Mouse (Mus musculus): ENCODE results near the gene Ina. TPM values are rescaled to one million over a fixed set of nuclear protein-coding genes. Genes with fewer than 3 reads are reported as not detected.

Gene Ina
- total RNA-seq, 4 experiments from 2014 or later: 0.06 to 0.19 TPM; not detected in 2

DNA sequence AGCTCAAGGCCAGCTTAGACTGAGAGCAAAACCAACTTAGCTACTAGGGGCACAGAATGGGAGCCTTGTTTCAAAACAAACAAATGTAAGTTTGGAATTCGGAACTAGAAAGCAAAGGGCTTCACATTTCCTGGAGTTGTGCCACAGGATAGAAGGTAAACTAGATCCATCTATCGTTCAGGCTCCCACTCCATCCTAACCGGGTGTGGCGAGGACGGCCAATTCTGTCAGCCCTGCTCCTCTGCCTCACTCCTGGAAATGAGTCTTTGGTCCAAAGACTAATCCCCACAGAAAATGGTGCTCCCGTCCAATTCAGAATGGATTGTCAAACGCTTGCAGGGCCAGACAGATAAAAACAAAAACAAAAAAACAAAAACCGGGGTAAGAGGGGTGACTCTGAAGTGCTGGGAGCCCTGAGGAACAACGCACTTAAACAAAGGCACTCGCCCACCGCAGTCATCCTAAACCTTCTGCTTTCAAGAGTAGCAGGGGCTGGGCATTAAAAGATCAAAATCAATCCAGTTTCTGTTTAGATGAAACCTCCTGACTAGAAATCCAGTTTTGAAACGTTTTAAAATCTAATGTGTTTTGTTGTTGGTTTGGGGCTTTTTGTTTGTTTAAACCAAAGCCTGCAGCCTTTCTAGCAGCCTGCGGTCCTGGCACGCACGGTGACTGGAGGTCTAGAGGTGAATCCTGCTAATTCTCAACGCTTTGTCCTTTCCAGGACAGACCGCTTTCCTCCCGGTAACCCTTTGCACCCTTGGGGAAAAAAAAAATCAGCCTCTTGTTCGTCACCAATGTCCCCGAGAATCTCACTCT, 949 bp upstream of the Ina start:
- no peak for DNase-seq (ENCODE audit: low spot score)

- no peak for DNase-seq (ENCODE audit: low spot score)
Observed at GRCm38 (mm10) chr19:47014159-47014446, 395 bp upstream of the Ina start.

DNA sequence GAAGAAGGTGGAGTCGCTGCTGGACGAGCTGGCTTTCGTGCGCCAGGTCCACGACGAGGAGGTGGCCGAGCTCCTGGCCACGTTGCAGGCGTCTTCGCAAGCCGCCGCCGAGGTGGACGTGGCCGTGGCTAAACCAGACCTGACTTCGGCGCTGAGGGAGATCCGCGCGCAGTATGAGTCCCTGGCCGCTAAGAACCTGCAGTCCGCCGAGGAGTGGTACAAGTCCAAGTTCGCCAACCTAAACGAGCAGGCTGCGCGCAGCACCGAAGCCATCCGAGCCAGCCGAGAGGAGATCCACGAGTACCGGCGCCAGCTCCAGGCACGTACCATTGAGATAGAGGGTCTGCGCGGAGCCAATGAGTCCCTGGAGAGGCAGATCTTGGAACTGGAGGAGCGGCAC, 898 bp downstream of the Ina start:
- DNase-seq (ENCODE audit: low spot score): no peak

DNA sequence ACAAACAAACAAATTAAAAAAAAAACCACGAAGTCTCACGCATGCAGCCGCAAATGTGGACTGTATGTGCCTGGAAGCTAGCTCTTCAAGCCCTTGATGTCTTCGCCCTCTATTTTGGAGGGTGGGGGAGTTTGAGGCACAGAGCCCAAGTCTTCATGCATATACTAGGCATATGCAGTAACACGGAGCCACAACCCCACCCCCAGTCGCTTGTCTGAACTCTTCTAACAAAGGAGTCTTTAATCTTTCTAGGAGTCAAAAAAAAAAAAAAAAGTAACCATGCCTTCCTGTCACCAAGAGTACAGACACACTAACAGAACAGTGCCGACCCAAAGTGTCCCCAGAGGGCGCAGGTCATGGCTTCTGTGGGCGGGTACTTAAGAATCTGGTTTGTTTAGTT, 1.5 kb downstream of the Ina start:
- no peak for DNase-seq (ENCODE audit: low spot score)

DNA sequence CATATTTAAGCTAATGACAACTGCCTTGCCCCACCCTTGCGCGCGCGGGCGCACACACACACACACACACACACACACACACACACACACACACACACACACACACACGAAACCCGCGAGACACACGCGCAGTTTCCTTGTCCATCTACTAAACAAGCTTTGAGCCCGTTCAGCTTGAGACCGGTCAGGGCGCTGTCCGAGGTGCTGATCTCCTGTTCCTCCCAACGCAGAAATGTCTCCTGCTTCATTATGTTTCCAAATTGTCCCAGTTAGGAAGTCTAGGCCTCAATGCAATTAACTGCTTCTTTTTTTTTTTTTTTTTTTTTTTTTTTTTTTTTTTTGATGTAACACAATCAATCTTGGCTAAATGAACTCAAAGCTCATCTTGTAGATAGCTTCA, 2.0 kb downstream of the Ina start:
- peak; percentile 48 for DNase-seq (ENCODE audit: low spot score)

- DNase-seq (ENCODE audit: low spot score): no peak
Observed at GRCm38 (mm10) chr19:47017831-47018230, 3.3 kb downstream of the Ina start.

DNA sequence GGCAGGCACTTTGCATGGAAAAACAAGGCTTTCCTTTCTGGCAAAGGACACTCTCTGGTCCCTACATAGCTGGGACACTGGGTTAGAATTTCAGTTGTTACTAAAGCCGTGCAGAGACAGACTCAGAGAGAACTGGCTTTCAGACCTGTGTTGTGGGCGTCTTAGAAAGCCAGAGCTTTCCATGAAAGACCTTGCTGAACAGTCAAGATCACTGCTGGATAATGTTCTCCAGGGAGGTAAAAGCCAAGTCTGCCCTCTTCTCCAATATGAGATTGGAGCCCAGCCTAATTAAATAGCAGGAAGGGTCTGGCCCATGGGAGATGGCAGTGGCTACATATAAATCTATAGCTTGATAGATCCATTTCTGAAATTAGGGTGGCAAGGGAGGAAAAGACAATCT, 3.8 kb downstream of the Ina start:
- no peak for DNase-seq (ENCODE audit: low spot score)

DNA sequence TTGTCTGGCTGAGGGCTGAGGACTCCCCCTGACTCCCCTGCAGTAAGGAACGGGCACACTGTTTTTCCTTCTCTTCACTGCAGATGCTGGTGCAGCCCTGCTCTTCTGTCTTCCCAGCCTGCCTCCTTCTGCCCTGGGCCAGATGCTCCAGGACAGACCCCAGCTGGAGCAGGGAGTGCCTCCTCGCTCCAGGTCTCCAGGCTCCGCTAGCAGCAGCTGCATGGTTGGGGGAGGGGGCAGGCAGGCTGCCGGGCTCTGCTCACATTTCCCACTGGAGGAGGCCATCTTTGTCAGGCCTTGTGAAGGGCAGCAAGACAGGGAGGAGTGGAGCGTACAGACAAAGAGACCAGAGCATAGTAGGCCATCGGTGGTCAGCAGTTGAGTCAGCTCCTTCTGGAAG, 4.8 kb downstream of the Ina start:
- no peak for DNase-seq (ENCODE audit: low spot score)

DNA sequence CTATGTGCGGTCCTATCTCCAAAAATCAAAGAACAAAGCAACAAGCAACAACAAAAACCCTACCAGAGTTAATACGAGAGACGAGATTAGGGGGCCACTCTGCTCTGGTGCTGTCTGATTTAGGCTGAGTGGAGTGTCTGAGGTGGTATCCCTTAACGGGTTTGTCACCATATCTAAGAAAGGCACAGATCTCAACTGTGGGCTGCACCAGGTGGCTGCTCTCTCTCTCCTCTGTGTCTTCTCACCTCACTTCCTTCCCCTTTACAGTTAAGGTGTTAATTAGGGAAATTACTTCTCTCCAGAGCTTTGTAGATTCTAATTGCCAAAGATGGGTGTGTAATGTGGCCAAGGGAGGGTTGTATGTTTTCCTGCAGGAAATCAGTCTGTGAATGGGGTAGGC, 8.2 kb downstream of the Ina start:
- DNase-seq (ENCODE audit: low spot score): no peak

DNA sequence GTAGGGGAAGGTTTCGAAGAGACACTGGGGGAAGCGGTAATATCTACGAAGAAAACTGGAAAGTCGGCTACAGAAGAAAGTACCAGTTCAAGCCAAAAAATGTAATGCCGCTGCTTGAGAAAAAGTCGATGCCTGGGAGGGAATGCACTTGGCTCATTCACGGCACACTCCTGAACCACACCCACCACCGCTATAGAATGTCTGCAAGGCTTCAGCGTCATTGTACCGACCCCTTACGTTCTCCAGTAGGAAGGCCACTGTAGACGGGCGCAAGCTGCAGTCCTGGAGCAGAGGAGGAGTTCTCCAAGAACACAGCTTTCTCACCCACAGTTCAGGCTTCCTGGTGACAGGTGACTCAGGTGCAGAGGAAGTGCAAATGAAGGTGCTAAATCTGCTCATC, 9.0 kb downstream of the Ina start:
- no peak for DNase-seq (ENCODE audit: low spot score)

DNA sequence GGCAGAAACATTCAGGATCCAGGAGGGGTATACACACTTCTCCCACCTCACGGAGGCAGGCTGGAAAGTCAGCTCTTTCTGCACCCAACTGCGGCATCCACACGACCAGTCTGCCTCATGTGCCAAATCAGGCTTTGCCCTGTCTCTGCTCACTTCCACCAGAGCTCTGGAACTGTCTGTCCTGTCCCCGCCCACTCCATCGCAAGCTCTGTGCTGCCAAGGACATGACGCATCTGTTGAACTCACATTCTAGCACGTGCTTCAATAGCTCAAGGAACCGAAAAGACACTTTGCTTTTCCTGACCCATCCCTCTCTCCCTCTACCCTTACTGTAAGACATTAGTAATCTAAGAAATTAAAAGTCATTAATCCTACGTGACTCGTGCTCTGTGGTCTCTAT, 10.5 kb downstream of the Ina start:
- no peak for DNase-seq (ENCODE audit: low spot score)

GRCm38 (mm10) chr19:47026513-47026912, 12.0 kb downstream of the Ina start:
- no peak for DNase-seq (ENCODE audit: low spot score)

- DNase-seq (ENCODE audit: low spot score): no peak
Observed at GRCm38 (mm10) chr19:47029796-47030195, 15.3 kb downstream of the Ina start.

GRCm38 (mm10) chr19:47031770-47032169, 17.3 kb downstream of the Ina start:
- DNase-seq (ENCODE audit: low spot score): no peak

DNA sequence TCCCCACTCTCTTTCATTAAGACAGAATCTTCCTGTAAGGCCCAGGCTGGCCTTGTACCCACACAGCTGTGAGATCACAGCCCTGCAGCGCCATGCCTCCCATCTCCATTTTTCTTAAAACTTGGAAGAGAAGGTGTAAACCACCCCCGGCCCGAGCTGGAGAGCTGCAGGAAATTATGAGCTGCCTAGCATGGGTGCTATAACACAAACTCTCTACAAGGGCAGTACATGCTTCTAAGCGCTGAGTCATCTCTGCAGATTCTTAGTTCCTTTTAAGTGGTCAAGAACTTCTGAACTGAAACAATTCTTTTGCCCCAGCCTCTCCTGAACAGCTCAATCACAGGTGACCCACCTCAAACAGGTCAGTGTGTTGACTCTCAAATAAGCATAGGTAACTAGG, 20.4 kb downstream of the Ina start:
- no peak for DNase-seq (ENCODE audit: low spot score)

GRCm38 (mm10) chr19:47036596-47036995, 22.1 kb downstream of the Ina start:
- no peak for DNase-seq (ENCODE audit: low spot score)

DNA sequence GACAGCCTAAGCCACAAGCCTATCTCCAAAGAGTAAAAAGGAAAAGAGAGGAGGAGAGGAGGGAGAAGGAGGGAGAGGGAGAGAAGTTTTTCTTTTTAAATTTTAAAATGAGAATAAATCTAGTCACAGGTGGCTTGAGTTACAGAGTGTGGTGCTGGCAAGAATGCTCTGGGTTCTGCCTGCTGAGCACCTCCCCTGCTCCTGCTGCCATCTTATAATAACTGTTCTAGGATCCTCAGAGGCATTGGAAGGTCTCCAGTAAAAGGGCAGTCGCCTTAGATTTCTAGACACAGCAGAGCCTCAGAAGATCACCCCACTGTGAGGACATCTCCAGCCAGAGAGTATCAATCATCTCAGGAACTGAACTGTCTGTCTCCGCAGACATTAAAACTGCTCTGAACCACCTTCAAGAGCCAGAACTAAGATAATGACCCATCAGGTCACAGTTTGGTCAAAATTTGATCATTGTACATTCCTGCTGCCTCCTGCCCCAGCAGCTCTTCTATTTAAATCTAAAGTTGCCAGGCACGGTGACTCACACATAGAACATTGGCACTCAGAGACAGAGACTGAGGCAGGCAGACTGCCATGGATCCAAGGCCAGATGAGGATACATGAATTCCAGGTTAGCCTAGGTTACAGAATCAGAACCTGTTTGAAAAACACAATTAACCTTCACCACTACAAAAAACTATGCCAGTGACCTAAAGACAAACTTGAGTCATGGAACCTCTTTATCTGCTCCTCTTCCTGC, 26.4 kb downstream of the Ina start:
- DNase-seq (ENCODE audit: low spot score): no peak

DNA sequence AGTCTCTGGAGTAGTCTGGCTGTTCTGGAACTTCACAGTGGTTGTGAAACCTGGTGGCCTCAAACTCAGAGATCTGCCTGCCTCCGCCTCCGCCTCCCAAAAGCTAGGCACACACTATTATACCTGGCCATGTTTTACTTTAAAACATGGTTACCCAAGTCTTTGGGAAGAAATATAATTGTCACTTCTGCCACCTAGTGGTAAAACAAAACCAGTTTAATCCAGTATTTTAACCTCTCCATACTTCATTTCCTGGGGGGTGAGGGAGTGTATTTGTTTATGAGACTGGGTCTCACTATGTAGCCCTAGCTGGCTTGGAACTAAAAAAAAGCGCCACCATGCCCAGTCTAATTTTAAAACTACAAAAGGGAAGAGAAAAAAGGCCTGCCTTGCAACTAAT, 29.1 kb downstream of the Ina start:
- DNase-seq (ENCODE audit: low spot score): no peak

- DNase-seq (ENCODE audit: low spot score): no peak
Observed at GRCm38 (mm10) chr19:47046343-47046742, 31.8 kb downstream of the Ina start.

DNA sequence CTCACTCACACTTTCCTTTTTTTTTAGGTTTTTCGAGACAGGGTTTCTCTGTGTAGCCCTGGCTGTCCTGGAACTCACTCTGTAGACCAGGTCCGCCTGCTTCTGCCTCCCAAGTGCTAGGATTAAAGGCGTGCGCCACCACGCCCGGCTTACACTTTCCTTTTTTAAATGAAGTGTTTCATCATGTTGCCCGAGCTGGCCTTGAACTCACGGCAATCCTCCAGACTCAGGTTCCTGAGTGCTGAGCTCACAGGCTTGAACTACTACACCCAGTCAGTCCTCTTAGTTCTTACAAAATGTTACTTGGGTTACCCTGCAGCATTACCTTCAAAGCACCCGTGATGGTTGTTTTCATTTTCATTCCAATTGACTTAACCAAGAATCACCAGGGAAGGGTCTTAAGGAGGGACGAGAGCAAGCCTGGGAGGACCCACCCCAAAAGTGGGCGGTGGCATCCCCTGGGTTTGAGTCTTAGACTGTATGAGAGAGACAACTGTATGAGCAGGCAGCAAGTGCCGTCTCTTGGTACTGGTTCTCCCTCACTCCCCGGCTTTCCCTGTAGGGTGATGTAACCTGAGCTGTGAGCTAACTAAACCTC, 32.8 kb downstream of the Ina start:
- DNase-seq (ENCODE audit: low spot score): no peak

DNA sequence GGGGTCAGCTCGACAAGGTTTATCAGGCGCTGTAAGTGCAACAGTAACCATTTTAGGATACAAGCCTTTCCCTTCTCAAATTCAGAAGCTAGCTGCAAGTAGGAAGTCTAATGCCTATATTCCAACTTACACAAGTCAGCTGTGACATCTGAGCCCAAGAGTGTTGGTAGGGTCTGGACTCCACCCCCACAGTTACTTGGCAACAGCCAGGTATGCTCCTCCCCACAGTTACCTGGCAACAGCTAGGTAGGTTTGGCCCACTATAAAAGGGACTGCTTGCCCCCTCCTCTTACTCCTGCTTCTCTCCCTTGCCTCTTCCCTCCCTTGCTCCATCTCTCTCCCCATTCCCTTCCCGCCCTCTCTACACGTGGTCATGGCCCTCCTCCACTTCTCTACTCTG, 34.6 kb downstream of the Ina start:
- no peak for DNase-seq (ENCODE audit: low spot score)

DNA sequence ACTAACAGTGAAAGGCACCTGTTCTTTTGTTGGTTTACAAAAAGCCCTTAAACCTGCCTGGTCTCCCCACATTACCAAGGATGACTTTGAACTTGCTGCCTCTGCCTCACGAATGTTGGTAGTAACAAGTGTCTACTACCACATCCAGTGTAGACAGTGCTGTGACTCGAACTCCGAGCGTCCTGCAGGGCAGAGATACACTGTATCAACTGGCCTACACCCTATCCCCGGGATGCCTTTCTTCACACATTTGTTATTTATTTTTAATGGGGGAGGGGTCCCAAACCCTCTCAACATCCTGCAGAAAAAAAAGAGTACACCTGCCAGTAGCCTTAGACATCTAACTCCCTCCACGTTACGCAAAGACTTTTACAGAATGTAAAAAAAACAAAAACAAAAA, 35.3 kb downstream of the Ina start:
- no peak for DNase-seq (ENCODE audit: low spot score)

Data from heart, adult 8-10 months (tissue).